Mouse (Mus musculus): ENCODE data around the gene Def8. TPM values are rescaled to one million over a fixed set of nuclear protein-coding genes. Genes with fewer than 3 reads are reported as not detected.
A peak's percentile ranks its signal among the peaks of the same experiment; 100 is the strongest.

Gene Def8
- 3.5 and 3.7 TPM in 2 replicates for polyA plus RNA-seq (2012; rRNA removed)

DNA sequence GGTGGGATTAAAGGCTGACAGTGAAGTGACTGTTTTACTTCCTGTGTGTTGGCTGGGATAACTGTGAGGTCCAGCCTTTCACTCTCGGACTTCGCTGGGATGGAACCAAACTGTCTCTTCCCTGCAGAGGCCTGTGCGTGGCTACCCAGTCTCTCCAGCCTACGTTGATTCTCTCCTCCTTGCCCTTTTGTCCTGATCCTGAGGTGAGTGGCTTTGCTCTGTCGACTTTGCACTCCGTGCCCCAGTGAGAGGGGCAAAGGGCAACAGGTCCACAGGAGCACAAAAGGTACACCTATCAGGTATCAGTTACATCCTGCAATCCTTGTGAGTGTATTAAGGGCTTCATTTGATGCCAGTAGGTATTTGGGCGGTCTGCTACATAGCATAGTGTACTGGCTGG lies at the start of gene Def8:
Gene Def8, plus strand, starts transcription at position 87 of the 400 bp plus-strand sequence.
- no peak for TF ChIP-seq POLR2A (IDR thresholded peaks at IDR 0.05; ENCODE audit: control insufficient read depth, low read depth, low read length)
- TF ChIP-seq CTCF (IDR thresholded peaks at IDR 0.05; ENCODE audit: control insufficient read depth, insufficient read depth, insufficient replicate concordance, low read depth, low read length), result no peak
- Histone ChIP-seq H3K27ac (ENCODE audit: control insufficient read depth, insufficient read depth, low read depth, low read length) (no peak within 1 kb of the TSS), H3K4me3 (ENCODE audit: control insufficient read depth, low read depth, low read length) (no peak within 1 kb of the TSS), H3K36me3 (ENCODE audit: control insufficient read depth, insufficient read depth, low read length) (no peaks in the 10 kb centered on the region), H3K4me1 (ENCODE audit: control insufficient read depth, insufficient read depth, low read length) (no peaks in the 10 kb centered on the region), H3K27me3 (ENCODE audit: control insufficient read depth, insufficient read depth, low read length) (no peaks in the 10 kb centered on the region)

DNA sequence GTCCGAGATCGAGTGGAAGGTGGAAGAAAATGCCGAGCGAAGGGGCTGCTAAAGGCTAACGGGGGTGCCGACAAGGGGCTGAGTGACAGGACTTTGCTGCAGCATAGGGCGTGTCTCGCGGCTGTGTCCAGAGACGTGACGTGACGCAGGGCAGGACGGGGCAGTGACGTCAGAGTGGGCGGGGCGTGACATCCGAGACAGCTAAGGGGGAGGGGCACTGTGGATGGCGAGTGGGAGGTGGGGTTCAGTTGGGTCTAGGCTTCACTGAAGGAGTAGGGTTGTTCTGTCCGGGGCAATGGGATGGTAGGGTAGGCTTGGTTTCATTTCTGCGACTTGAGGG lies 49.1 kb upstream of the Def8 start:
- Histone ChIP-seq H3K27me3 (ENCODE audit: control insufficient read depth, insufficient read depth, low read length) (no peaks in the 10 kb centered on the region), H3K36me3 (ENCODE audit: control insufficient read depth, insufficient read depth, low read length) (no peaks in the 10 kb centered on the region), H3K27ac (ENCODE audit: control insufficient read depth, insufficient read depth, low read depth, low read length) (peak overlapping the region; percentile 37; the same call in 1 of the 2 replicates), H3K4me3 (ENCODE audit: control insufficient read depth, low read depth, low read length) (peak overlapping the region; percentile 87), H3K4me1 (ENCODE audit: control insufficient read depth, insufficient read depth, low read length) (peaks cover 8% of the 10 kb centered on the region)
- TF ChIP-seq POLR2A (IDR thresholded peaks at IDR 0.05; ENCODE audit: control insufficient read depth, low read depth, low read length) (peak; percentile 69; the same call in 1 of the 2 replicates), CTCF (IDR thresholded peaks at IDR 0.05; ENCODE audit: control insufficient read depth, insufficient read depth, insufficient replicate concordance, low read depth, low read length) (no peak)

DNA sequence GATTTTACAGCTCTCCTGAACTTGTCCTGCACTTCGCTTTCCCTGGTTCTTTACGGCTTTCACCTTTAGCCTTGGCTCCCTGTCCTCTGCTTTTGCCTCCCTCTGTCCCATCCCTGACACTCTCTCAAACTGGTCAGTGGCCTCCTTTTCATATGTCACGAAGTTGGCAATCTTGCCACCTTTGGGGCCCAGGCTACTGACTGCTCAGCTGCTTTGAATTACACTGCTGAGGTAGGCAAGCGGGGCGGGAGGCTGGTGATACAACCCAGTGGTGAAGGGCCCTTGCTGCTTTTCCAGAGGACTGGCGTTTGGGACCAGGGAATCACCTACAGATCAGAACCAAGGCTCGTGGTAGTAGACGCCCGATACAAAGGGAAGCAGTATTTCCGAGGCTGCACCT lies 47.6 kb upstream of the Def8 start:
- Histone ChIP-seq H3K36me3 (ENCODE audit: control insufficient read depth, insufficient read depth, low read length) (no peaks in the 10 kb centered on the region), H3K27ac (ENCODE audit: control insufficient read depth, insufficient read depth, low read depth, low read length) (no peak overlapping the region), H3K4me1 (ENCODE audit: control insufficient read depth, insufficient read depth, low read length) (peaks cover 8% of the 10 kb centered on the region), H3K4me3 (ENCODE audit: control insufficient read depth, low read depth, low read length) (no peak overlapping the region), H3K27me3 (ENCODE audit: control insufficient read depth, insufficient read depth, low read length) (no peaks in the 10 kb centered on the region)
- TF ChIP-seq POLR2A (IDR thresholded peaks at IDR 0.05; ENCODE audit: control insufficient read depth, low read depth, low read length) (no peak), CTCF (IDR thresholded peaks at IDR 0.05; ENCODE audit: control insufficient read depth, insufficient read depth, insufficient replicate concordance, low read depth, low read length) (no peak)

DNA sequence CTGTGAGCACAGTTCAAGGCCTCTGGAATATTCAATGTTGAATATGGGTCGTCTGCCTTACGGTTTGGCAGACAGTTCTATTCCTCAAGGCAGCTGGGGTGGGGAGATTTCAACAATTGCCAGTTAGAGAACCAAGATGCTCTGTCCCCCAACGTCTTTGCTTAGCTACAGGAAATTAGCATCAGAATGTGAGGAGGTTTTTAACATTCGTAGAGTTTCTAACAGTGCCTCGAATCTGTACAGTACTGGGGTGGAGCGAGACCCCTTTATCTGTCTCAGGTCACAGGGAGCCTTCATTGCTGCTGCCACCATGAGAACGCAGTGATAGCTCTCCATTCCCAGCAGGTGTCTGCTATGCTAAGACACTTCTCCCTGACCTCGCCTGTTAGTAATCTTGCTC lies 47.2 kb upstream of the Def8 start:
- Histone ChIP-seq H3K27me3 (ENCODE audit: control insufficient read depth, insufficient read depth, low read length) (no peaks in the 10 kb centered on the region), H3K4me1 (ENCODE audit: control insufficient read depth, insufficient read depth, low read length) (peaks cover 8% of the 10 kb centered on the region), H3K36me3 (ENCODE audit: control insufficient read depth, insufficient read depth, low read length) (no peaks in the 10 kb centered on the region), H3K27ac (ENCODE audit: control insufficient read depth, insufficient read depth, low read depth, low read length) (no peak overlapping the region), H3K4me3 (ENCODE audit: control insufficient read depth, low read depth, low read length) (no peak overlapping the region)
- no peak for TF ChIP-seq POLR2A (IDR thresholded peaks at IDR 0.05; ENCODE audit: control insufficient read depth, low read depth, low read length)
- TF ChIP-seq CTCF (IDR thresholded peaks at IDR 0.05; ENCODE audit: control insufficient read depth, insufficient read depth, insufficient replicate concordance, low read depth, low read length), result no peak

DNA sequence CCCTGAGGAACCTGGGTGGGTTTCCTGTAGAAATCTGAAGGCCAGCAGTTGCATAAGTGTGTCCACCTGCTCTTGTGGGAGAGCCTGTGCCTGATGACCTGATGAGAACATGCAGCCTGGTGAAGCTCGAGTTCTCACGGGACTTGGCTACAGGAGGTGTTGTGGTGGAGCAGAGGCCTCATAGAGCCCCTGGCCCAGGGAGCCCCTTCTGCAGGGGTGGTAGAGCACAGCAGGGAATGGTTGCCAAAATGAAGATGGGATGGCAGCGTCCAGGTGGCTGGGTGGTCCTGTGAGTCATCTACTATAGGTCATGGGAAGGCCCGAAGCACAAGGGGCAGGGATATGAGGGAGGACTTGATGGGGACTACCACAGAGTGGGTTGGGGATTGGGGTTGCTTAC lies 41.6 kb upstream of the Def8 start:
- Histone ChIP-seq H3K27ac (ENCODE audit: control insufficient read depth, insufficient read depth, low read depth, low read length) (no peak overlapping the region), H3K4me3 (ENCODE audit: control insufficient read depth, low read depth, low read length) (no peak overlapping the region), H3K27me3 (ENCODE audit: control insufficient read depth, insufficient read depth, low read length) (no peaks in the 10 kb centered on the region), H3K36me3 (ENCODE audit: control insufficient read depth, insufficient read depth, low read length) (no peaks in the 10 kb centered on the region), H3K4me1 (ENCODE audit: control insufficient read depth, insufficient read depth, low read length) (no peaks in the 10 kb centered on the region)
- no peak for TF ChIP-seq POLR2A (IDR thresholded peaks at IDR 0.05; ENCODE audit: control insufficient read depth, low read depth, low read length)

DNA sequence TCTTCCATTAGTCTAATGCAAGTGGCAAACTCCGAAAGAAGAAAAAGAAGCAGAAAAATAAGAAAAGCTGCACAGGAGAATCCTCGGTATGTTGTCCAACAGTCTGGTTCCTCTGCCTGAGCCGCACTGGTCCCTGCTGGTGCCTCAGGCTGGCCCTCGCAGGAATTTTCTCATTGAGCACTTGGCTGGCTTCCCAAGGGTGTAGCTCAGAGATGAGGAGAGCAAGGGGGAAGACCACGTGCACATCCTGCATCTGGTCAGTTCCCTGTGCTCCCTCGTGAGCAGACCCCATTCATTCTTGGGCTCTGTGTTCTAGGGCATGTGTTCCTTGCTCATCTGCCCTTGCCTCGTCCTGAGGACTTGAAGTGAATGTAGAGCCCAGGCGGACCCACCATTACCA lies 40.8 kb upstream of the Def8 start:
- H3K27ac ChIP-seq (ENCODE audit: control insufficient read depth, insufficient read depth, low read depth, low read length), result no peak overlapping the region
- H3K27me3 ChIP-seq (ENCODE audit: control insufficient read depth, insufficient read depth, low read length), result no peaks in the 10 kb centered on the region
- H3K4me1 ChIP-seq (ENCODE audit: control insufficient read depth, insufficient read depth, low read length), result no peaks in the 10 kb centered on the region
- no peak for TF ChIP-seq POLR2A (IDR thresholded peaks at IDR 0.05; ENCODE audit: control insufficient read depth, low read depth, low read length)
- TF ChIP-seq CTCF (IDR thresholded peaks at IDR 0.05; ENCODE audit: control insufficient read depth, insufficient read depth, insufficient replicate concordance, low read depth, low read length), result no peak
- H3K4me3 ChIP-seq (ENCODE audit: control insufficient read depth, low read depth, low read length), result no peak overlapping the region
- no peaks in the 10 kb centered on the region for H3K36me3 ChIP-seq (ENCODE audit: control insufficient read depth, insufficient read depth, low read length)

DNA sequence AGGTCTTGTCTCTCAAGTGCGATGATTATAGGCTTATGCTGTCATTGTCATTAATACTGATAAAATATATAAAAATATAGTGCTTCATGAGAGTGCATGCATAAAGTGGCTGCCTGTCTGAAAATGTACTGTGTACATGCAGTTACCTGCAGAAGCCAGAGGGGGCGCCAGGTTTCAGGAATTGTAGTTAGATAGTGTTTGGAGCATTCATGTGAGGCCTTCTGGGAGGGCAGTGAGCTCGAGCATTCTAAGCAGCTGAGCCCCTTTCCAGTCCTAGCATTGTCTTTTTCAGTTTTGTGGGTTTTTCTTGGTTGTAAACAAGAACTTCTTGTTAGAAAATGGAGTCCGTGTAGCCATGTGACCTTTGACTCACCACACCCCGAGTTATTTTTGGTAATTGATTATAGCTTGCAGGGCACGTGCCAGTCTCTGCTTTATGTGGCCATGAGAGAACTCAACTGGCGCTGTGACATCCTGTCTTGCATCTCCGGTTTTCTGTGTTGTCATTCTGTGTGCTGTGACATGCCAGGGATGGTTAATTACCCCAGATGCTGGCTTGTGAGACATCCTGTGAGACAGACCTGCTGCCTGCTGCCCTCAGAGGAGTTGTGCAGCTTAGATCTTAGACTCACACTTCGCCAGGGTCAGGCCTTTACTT lies 38.3 kb upstream of the Def8 start:
- TF ChIP-seq CTCF (IDR thresholded peaks at IDR 0.05; ENCODE audit: control insufficient read depth, insufficient read depth, insufficient replicate concordance, low read depth, low read length) (peak; percentile 40; the same call in 1 of the 2 replicates), POLR2A (IDR thresholded peaks at IDR 0.05; ENCODE audit: control insufficient read depth, low read depth, low read length) (no peak)
- Histone ChIP-seq H3K4me1 (ENCODE audit: control insufficient read depth, insufficient read depth, low read length) (no peaks in the 10 kb centered on the region), H3K36me3 (ENCODE audit: control insufficient read depth, insufficient read depth, low read length) (no peaks in the 10 kb centered on the region), H3K4me3 (ENCODE audit: control insufficient read depth, low read depth, low read length) (no peak overlapping the region), H3K27ac (ENCODE audit: control insufficient read depth, insufficient read depth, low read depth, low read length) (no peak overlapping the region), H3K27me3 (ENCODE audit: control insufficient read depth, insufficient read depth, low read length) (no peaks in the 10 kb centered on the region)

DNA sequence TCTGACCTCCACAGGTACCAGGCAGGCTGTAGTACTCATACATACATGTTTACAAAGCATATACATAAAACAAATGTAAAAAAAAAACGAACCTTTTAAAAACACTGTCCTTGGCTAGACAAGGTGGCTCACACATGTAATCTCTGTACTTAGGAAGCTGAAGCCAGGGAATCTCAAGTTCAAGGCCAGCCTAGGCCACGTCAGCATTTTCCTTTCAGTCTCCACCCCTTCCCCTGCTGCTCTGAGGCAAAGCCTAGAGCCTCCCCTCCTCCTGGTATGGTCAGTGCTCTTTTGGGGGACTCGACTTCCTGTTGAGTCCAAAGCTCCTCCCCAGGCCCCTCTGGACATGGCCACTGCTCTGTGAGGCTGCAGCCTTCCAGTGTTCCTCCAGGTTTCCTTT lies 36.3 kb upstream of the Def8 start:
- Histone ChIP-seq H3K4me3 (ENCODE audit: control insufficient read depth, low read depth, low read length) (no peak overlapping the region), H3K27ac (ENCODE audit: control insufficient read depth, insufficient read depth, low read depth, low read length) (no peak overlapping the region), H3K27me3 (ENCODE audit: control insufficient read depth, insufficient read depth, low read length) (no peaks in the 10 kb centered on the region), H3K36me3 (ENCODE audit: control insufficient read depth, insufficient read depth, low read length) (no peaks in the 10 kb centered on the region; the same call in 1 of the 2 replicates), H3K4me1 (ENCODE audit: control insufficient read depth, insufficient read depth, low read length) (no peaks in the 10 kb centered on the region)
- no peak for TF ChIP-seq POLR2A (IDR thresholded peaks at IDR 0.05; ENCODE audit: control insufficient read depth, low read depth, low read length)
- TF ChIP-seq CTCF (IDR thresholded peaks at IDR 0.05; ENCODE audit: control insufficient read depth, insufficient read depth, insufficient replicate concordance, low read depth, low read length), result no peak
